In genomic region chr1:181211403-181211919, GRCm38 (mm10) we compare ENCODE assay signal across 8 mouse cellular contexts. TPM values are rescaled to one million over a fixed set of nuclear protein-coding genes. Genes with fewer than 3 reads are reported as not detected.
DNase-seq lines count a peak whose midpoint lies in the region; ATAC-seq and TF ChIP-seq lines count a peak whose summit lies in the region.

No protein-coding gene starts in this region.

- peaks cover 9% of the 10 kb centered on the region for H3K4me1 ChIP-seq in testis, adult 2 months (ENCODE audit: control insufficient read depth, insufficient read depth, low read length)
- peaks cover 25% of the 10 kb centered on the region for H3K4me1 ChIP-seq in limb, embryonic 13.5 days

- peak; percentile 41 for DNase-seq in adrenal gland, postnatal 25 days
- DNase-seq in adrenal gland, adult 2 months, result no peak
- DNase-seq in testis, postnatal 10 days (ENCODE audit: low spot score), result no peak
- peak; percentile 43 for DNase-seq in gastrocnemius, postnatal 14 days
- DNase-seq in naive thymus-derived CD4-positive, alpha-beta T cell, adult 2 months (ENCODE audit: low read depth), result peak; percentile 48
- no peak for DNase-seq in ovary, adult 18-20 months (ENCODE audit: low spot score)

- TF ChIP-seq CTCF in testis, adult 2 months (IDR thresholded peaks at IDR 0.05; ENCODE audit: control insufficient read depth, insufficient read depth, insufficient replicate concordance, low read depth, low read length), result no peak

- H3K27me3 ChIP-seq in testis, adult 2 months (ENCODE audit: control insufficient read depth, insufficient read depth, low read length), result no peaks in the 10 kb centered on the region
- no peaks in the 10 kb centered on the region for H3K27me3 ChIP-seq in limb, embryonic 13.5 days

- ATAC-seq in limb, embryonic 13.5 days (ENCODE audit: low FRiP score, low read depth), result peak; percentile 39

- WGBS in limb, embryonic 13.5 days, result 0% methylated on average over 4 of the region's 72 CpGs

- no peaks in the 10 kb centered on the region for H3K36me3 ChIP-seq in testis, adult 2 months (ENCODE audit: control insufficient read depth, insufficient read depth, low read length)
- H3K36me3 ChIP-seq in limb, embryonic 13.5 days, result peaks cover 16% of the 10 kb centered on the region

- peak overlapping the region; percentile 99 for H3K4me3 ChIP-seq in testis, adult 2 months (ENCODE audit: control insufficient read depth, low read depth, low read length)
- H3K4me3 ChIP-seq in limb, embryonic 13.5 days, result peak overlapping the region; percentile 100

- intact Hi-C loops in gastrocnemius, postnatal 14 days (cut with DNase I; ENCODE audit: low total_unique reads), result no loop called here

- no peaks in the 10 kb centered on the region for H3K9me3 ChIP-seq in limb, embryonic 13.5 days

- peak overlapping the region; percentile 91 for H3K27ac ChIP-seq in testis, adult 2 months (ENCODE audit: control insufficient read depth, insufficient read depth, low read depth, low read length)
- H3K27ac ChIP-seq in limb, embryonic 13.5 days, result peak overlapping the region; percentile 92

- H3K9ac ChIP-seq in limb, embryonic 13.5 days, result peak overlapping the region; percentile 98

- no peak for TF ChIP-seq POLR2A in testis, adult 2 months (IDR thresholded peaks at IDR 0.05; ENCODE audit: control insufficient read depth, low read depth, low read length)

- H3K4me2 ChIP-seq in limb, embryonic 13.5 days (replicated peaks), result peak overlapping the region; percentile 77

RNA-seq across cellular contexts. Expression of gene Wdr26, which starts 0.3 kb away (rescaled TPM):
- total RNA-seq in adrenal gland, postnatal 25 days (2021), result 143 and 151 TPM in 2 replicates
- 100 to 1,000 TPM; 113 to 140 TPM for total RNA-seq in adrenal gland, adult 2 months (2021)
- polyA plus RNA-seq in adrenal gland, adult 2 months (2012; rRNA removed), result 56.7 and 62.2 TPM in 2 replicates
- polyA plus RNA-seq in testis, adult 2 months (2012; rRNA removed), result 94.0 and 96.3 TPM in 2 replicates
- 100 to 1,000 TPM in 1 of 2 experiments, 10 to 100 TPM in 1; 96.7 to 110 TPM for total RNA-seq in gastrocnemius, postnatal 14 days (2021)
- 40.5 and 44.4 TPM in 2 replicates for polyA plus RNA-seq in limb, embryonic 13.5 days (2015; fragmentation: Nextera tagmentation; extraction: Ambion mirVana)

Comparison
In these comparisons a context has a peak if more than half of its experiments do, and no peak if none do; other contexts are left out.
1. DNase-seq: peak in adrenal gland, postnatal 25 days (single experiment), gastrocnemius, postnatal 14 days (single experiment) and naive thymus-derived CD4-positive, alpha-beta T cell, adult 2 months (single experiment); none in adrenal gland, adult 2 months (single experiment), testis, postnatal 10 days (single experiment) and ovary, adult 18-20 months (single experiment).